Mouse (Mus musculus) embryonic facial prominence, embryonic 11.5 days (tissue): ENCODE results near the gene Snx1. TPM values are rescaled to one million over a fixed set of nuclear protein-coding genes. Genes with fewer than 3 reads are reported as not detected.

Experiments
- ATAC-seq: fragments of 200-750 bp; cut with Nextera tagmentation; replicated peaks from 2 replicates; pipeline ENCODE4 v1.8.0; 2017; ENCODE audit warnings: low read depth; ENCODE audit not compliant: insufficient number of reproducible peaks, low FRiP score, low TSS enrichment
- DNase-seq: peaks from one replicate; pipeline ENCODE4 v3.0.0-alpha.2; 2015; ENCODE audit warnings: low spot score
- H3K27ac ChIP-seq: fragments of 300-500 bp; sonication (generic); replicated peaks from 2 replicates; pipeline ENCODE4 v1.5.1; 2014; ENCODE audit warnings: mild to moderate bottlenecking, low read depth, low read length, control low read depth
- H3K27me3 ChIP-seq: fragments of 300-500 bp; sonication (generic); 2 replicates; pipeline ENCODE4 v1.6.1; 2014; ENCODE audit warnings: mild to moderate bottlenecking, low read length, moderate library complexity, mixed read lengths; ENCODE audit not compliant: control insufficient read depth, insufficient read depth
- H3K36me3 ChIP-seq: fragments of 300-500 bp; sonication (generic); replicated peaks from 2 replicates; pipeline ENCODE4 v1.6.1; 2014; ENCODE audit warnings: low read depth, mild to moderate bottlenecking, low read length, moderate library complexity, mixed read lengths; ENCODE audit not compliant: control insufficient read depth, insufficient read depth
- H3K4me1 ChIP-seq: fragments of 300-500 bp; sonication (generic); 2 replicates; pipeline ENCODE4 v1.6.1; 2014; ENCODE audit warnings: low read length, mixed read lengths; ENCODE audit not compliant: control insufficient read depth, insufficient read depth
- H3K4me2 ChIP-seq: fragments of 300-500 bp; sonication (generic); 2 replicates; pipeline ENCODE4 v1.6.1; 2014; ENCODE audit warnings: low read depth, mild to moderate bottlenecking, control low read depth, low read length, moderate library complexity
- H3K4me3 ChIP-seq: fragments of 300-500 bp; sonication (generic); 2 replicates; pipeline ENCODE4 v1.5.1; 2014; ENCODE audit warnings: low read depth, low read length, control low read depth
- H3K9ac ChIP-seq: fragments of 300-500 bp; sonication (generic); replicated peaks from 2 replicates; pipeline ENCODE4 v1.6.1; 2014; ENCODE audit warnings: mild to moderate bottlenecking, control low read depth, low read length
- H3K9me3 ChIP-seq: fragments of 300-500 bp; sonication (generic); replicated peaks from 2 replicates; pipeline ENCODE4 v1.6.1; 2016; ENCODE audit warnings: mild to moderate bottlenecking, low read length, inconsistent platforms, mixed read lengths; ENCODE audit not compliant: control insufficient read depth
- WGBS: fragments of 180-500 bp; shearing (Covaris S2); extraction: QIAGEN DNeasy Blood & Tissue Kit; methylation state at CpG from one replicate; pipeline ENCODE4 v1.1.7; 2014; 5-methylcytosine and 5-hydroxymethylcytosine counted together
- polyA plus RNA-seq: library from polyadenylated mRNA; unstranded; fragments of >200 nt; fragmentation: Nextera tagmentation; extraction: Ambion mirVana; gene quantifications from 2 replicates; pipeline ENCODE4 v1.2.1, GENCODE M21; 2014

Gene Snx1
- polyA plus RNA-seq, 1 experiment from 2014 or later = 144 TPM

DNA sequence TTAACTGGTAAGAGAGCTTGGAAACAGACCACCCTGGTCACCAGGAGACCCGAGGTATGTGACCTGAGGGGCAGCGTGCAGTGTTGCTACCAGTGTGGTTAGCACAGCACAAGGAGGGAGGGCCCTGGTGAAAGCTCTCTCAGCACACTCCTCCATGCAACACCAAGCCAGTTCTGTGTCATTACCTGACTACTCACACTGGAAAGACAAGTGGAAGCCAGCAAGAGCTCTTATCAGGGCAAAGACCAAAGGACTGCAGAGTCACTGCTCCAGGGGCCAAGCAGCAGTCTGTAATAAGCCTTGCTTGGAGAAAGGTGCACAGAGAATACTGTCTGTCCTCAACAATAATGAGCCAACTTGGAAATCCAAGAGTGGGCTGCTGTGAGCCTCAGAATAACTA is 33.7 kb downstream of the Snx1 start:
- Histone ChIP-seq H3K36me3 (peaks cover 8% of the 10 kb centered on the region), H3K27ac (no peak overlapping the region; the same call in 1 of the 2 replicates), H3K27me3 (no peaks in the 10 kb centered on the region), H3K9me3 (no peaks in the 10 kb centered on the region), H3K4me2 (no peak overlapping the region), H3K4me3 (no peak overlapping the region), H3K4me1 (no peaks in the 10 kb centered on the region), H3K9ac (no peak overlapping the region)
- DNase-seq (no peak), ATAC-seq (no peak)
- 56% methylated on average over 2 of the region's 2 CpGs for WGBS

DNA sequence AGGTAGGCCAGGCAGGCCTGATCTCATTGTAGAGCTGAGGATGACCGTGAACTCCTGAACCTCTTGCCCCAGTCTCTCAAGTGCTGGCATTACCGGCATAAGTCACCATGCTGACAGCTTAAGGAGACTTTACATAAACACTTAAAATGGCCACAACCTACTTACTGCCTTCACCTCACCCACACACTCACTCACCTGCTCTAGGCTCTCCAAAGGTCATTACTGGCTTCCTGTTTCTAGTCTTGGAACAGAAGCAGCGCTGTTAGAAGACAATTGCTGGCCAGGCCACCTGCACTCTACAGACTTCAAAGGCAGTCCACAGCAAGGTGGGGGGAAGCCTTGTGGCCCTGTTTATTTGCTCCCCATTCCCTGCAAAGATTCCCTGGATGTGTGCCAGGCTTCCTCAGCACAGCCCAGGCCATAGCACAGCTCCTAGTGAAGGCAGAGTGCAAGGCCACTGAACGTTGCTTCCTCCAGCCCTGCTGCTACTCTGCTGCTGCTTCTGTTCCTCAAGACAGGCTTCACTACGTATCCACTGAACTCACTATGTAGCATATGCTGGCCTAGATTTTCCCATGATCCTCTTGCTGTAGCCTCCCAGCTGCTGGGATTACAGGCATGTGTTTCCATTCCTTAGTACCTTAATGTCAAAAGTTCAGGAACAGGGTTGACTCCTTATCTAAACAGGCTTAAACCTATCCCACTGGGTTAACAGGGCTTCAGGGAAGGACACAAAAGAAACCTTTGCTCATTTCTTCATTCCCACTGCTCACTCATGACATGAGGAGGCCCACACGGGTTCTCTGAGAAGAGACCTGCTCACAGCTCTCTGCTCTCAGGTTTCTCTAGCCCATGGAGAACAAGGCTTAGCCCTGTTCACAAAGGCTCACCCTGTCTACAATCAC is 34.8 kb downstream of the Snx1 start:
- Histone ChIP-seq H3K27me3 (no peaks in the 10 kb centered on the region), H3K4me3 (no peak overlapping the region), H3K4me1 (no peaks in the 10 kb centered on the region), H3K4me2 (no peak overlapping the region), H3K36me3 (peaks cover 5% of the 10 kb centered on the region), H3K9me3 (no peaks in the 10 kb centered on the region), H3K9ac (no peak overlapping the region), H3K27ac (peak overlapping the region; percentile 3; the same call in 1 of the 2 replicates)
- 71% methylated on average over 6 of the region's 6 CpGs for WGBS
- ATAC-seq (no peak), DNase-seq (no peak)

DNA sequence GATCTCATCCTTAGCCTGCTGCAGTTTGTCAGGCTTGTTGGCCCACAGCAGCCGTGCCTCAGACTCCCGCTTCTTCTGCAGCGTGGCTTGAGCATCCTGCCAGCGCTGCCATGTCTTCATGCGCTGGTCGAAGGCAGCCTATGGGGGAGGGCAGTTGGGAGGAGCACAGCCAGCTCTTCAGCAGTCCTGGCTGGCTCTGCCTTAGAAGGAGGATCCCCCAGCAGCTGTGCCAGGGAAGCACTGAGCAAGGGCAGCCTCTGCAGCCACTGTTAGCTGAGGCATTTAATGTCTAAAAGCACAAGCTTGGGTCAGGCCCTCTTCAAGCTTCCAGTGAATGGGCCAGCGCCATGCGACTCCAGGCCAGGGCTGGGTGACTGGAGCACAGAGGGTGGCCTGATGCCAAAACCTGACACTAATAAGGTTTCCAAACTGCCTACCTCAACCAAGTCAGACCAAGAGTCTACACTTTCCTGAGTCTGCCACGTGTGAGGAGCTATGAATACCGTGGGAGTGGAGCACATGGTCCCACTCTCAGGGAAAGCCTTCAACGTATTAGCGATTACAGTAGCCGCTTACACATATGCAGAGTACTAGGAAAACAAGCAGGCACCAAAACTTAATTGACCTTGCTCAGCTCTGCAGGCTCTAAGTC is 35.7 kb downstream of the Snx1 start:
- ATAC-seq (no peak), DNase-seq (no peak)
- Histone ChIP-seq H3K36me3 (peaks cover 5% of the 10 kb centered on the region), H3K4me1 (no peaks in the 10 kb centered on the region), H3K4me3 (no peak overlapping the region), H3K9me3 (no peaks in the 10 kb centered on the region), H3K9ac (no peak overlapping the region), H3K4me2 (no peak overlapping the region), H3K27me3 (no peaks in the 10 kb centered on the region), H3K27ac (no peak overlapping the region)
- 92% methylated on average over 13 of the region's 13 CpGs for WGBS

DNA sequence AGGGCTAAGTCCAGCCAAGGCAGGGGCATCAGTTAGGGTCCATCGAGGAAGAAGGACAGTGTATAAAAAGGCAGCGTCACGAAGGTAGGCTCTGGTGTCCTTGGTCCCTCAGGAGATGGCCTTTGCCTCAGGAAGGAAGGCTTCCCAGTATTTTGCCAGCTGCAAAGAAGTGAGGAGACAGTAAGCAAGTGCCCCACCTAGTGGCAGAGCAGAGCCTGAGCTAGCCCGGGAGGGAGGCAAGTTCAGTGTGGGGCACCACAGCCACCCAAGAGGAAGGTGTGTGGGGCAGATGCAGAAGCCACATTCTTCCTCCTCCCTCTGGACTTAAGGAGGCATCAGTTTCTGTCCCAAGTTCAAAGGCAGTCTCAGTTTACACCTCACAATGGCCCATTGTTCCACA is 38.0 kb downstream of the Snx1 start:
- Histone ChIP-seq H3K4me3 (no peak overlapping the region), H3K9me3 (no peaks in the 10 kb centered on the region), H3K4me1 (no peaks in the 10 kb centered on the region), H3K4me2 (no peak overlapping the region), H3K27me3 (no peaks in the 10 kb centered on the region), H3K9ac (no peak overlapping the region), H3K36me3 (peaks cover 2% of the 10 kb centered on the region; the same call in 1 of the 2 replicates), H3K27ac (no peak overlapping the region; the same call in 1 of the 2 replicates)
- peak; percentile 74 for DNase-seq
- 23% methylated on average over 4 of the region's 4 CpGs for WGBS
- ATAC-seq = peak; percentile 42; the same call in 1 of the 2 replicates

DNA sequence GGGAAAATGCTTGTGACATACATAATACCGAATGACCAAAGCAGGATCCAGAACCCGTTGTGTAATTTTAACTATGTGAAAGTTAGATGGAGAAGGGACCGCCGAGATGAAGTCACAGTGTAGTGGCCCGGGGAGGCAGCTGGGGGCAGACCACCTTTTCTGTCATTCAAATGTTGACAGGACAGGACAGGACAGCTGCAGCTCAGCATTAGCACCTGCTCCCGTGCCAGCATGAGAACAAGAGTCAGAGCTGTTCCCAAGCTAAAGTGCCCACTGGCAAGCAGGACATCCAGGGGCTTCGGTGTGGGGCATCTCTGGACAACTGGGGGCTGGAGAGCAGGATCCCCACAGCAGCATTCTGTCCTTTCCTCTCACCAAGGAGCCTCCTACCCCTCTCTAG is 39.3 kb downstream of the Snx1 start:
- 92% methylated on average over 7 of the region's 7 CpGs for WGBS
- Histone ChIP-seq H3K4me2 (no peak overlapping the region), H3K9ac (no peak overlapping the region), H3K4me1 (no peaks in the 10 kb centered on the region), H3K4me3 (no peak overlapping the region), H3K36me3 (peaks cover 2% of the 10 kb centered on the region; the same call in 1 of the 2 replicates), H3K27ac (no peak overlapping the region), H3K9me3 (no peaks in the 10 kb centered on the region), H3K27me3 (no peaks in the 10 kb centered on the region)
- no peak for DNase-seq
- ATAC-seq = no peak

DNA sequence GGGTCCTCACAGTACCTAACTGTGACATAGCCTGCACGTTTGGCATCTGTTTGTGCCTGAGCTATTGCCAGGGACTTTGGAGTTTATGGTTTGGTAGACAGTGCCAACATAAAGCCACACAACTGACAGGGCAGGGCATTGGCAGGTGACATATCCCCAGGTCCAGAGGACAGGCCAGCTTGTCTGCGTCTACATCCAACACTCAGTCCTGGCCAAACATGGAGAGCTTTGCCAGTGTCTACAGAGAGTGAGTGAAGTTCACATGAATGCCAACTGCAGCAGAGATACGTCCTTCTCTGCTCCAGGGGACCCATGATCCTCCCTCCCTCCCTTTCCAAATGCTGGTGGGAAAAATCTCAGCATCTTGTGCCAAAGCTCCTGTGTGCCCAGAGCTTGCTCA is 42.2 kb downstream of the Snx1 start:
- H3K36me3 ChIP-seq = peaks cover 2% of the 10 kb centered on the region; the same call in 1 of the 2 replicates
- no peaks in the 10 kb centered on the region for H3K27me3 ChIP-seq
- H3K4me1 ChIP-seq = no peaks in the 10 kb centered on the region
- ATAC-seq (no peak), DNase-seq (no peak)
- no peak overlapping the region for H3K4me2 ChIP-seq
- 88% methylated on average over 3 of the region's 3 CpGs for WGBS
- no peak overlapping the region for H3K9ac ChIP-seq
- H3K9me3 ChIP-seq = no peaks in the 10 kb centered on the region
- no peak overlapping the region for H3K27ac ChIP-seq
- H3K4me3 ChIP-seq = no peak overlapping the region

DNA sequence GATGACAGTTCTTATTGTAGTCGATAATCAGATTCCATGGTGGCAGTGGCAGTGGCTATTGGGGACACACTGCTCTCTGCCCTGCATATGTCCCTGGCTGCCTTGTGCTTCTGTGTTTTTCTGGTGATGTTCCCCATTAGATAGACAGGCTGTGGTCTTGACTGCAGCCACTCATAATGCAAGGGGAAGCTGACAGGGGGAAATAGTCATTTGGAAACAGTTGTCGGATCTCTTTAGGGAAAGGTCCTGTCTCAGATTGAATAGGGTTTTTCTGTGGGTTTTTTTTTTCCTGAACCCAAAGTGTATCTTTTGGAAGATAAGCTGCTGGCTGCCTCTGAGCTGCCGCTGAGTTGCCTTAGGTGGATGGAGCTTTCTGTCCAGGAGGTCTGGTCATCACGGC is 44.4 kb downstream of the Snx1 start:
- Histone ChIP-seq H3K9me3 (no peaks in the 10 kb centered on the region), H3K4me1 (peaks cover 5% of the 10 kb centered on the region), H3K27ac (no peak overlapping the region), H3K4me3 (no peak overlapping the region), H3K4me2 (no peak overlapping the region), H3K36me3 (no peaks in the 10 kb centered on the region; the same call in 1 of the 2 replicates), H3K27me3 (no peaks in the 10 kb centered on the region), H3K9ac (no peak overlapping the region)
- no peak for DNase-seq
- 86% methylated on average over 4 of the region's 4 CpGs for WGBS
- ATAC-seq = no peak
